Mouse (Mus musculus) heart, adult 8-10 months (tissue): Measurements from ENCODE around the gene Cldn3. TPM values are rescaled to one million over a fixed set of nuclear protein-coding genes. Genes with fewer than 3 reads are reported as not detected.

Source experiments
- DNase-seq: peaks from one replicate; pipeline ENCODE4 v3.0.0; 2022; ENCODE audit warnings: low spot score
- total RNA-seq, 4 experiments: library from RNA; stranded (reverse); gene quantifications; 2 replicates each; pipeline ENCODE4 v1.2.4; 2022

Cldn3 gene
- total RNA-seq, 4 experiments from 2014 or later = 0.28 TPM; not detected in 3

DNA sequence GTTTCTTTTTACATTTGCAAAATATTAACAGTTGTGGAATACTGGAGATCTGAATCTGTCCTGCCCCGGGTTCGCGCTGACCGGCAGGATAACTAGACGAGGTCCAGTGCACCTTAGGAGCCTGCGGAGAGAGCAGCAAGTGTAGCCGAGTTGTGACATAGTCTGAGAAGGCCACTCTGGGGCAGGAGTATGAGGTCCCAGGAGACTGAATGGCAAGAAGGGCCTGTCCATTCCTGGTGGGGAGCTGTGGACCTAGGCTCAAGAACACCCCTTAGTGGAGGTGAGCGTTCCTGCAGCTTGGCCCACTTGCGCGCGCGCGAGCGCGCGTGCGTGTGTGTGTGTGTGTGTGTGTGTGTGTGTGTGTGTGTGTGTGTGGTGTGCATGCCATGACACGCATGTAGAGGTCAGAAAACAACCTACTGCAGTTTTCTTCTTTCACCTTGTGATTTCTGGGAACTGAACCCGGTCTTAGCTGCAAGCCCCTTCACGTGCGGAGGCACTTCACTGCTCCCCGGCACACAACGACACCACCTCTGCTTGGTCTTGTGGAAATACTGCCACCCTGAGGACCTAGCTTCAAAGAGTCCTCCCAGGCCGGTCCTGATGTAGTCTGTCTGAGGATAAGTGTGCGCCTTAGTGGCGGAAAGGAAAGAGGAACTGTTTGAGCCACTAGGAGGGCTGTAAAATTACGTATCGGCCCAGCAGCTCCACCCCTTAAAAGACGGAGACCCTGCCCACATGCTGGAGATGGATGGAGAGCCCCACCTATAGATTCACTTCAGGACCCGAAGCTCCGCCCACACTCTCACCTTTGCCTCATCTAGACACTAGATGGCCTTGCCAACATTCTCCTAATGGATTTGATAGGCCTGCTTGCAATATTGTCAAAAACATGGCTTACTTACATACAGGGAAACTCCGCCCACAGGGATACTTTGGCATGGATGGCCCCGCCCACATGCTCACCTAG lies 19.9 kb upstream of the Cldn3 start:
- no peak for DNase-seq

DNA sequence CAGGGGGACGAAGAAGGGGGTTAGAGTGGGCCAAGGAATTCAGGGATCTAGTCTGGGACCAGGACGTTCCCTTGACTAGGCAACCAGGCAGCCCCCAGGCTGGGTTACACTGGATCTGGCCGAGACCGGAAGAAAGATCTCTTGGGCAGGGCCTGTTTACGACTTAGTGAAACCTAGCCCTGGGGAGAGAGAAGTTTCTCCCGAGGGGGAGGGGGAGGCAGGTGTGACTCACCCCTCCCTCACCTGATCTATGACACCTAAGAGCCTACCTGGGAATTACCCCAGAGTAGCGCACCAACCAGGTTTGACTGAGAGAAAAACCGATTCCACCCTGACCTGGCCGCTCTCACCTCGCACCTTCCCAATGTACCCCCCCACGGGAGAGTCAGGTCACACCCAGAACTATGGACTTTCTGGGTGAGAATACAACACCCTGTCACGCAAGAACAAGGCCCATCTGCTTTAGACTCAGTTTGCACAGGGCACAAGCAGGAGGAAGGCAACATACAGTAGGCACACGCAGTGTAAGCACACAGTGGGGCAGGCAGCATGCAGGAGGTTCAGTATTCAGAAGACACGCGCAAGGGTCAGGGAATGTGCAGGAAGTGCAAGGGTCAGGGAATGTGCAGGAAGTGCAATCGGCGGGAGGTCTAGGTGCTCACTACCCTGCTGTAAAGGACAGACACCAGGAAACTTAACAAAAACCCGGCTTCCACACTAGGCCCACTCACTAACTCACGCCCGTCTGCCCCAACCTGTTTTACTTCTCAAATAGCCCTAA lies 18.7 kb upstream of the Cldn3 start:
- no peak for DNase-seq

GRCm38 (mm10) chr5:134970671-134971070 lies 15.3 kb upstream of the Cldn3 start:
- no peak for DNase-seq

DNA sequence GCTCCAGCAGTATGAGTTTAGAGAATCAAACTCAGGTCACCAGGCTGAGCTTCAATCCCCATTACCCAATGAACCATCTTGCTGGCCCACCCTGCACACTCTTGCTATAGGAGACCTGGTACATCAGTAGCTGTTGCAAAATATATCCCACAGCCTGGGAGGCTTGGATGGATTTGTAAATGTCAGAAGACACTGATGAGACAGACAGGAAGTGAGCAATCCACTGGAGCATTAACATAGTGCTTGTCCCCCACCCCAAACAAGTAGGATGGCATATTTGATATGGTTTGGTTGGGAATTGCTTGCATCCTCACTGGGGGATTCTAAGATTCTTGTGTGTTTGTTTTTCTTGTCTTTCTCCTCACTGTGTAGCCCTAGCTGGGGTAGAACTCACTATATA lies 12.9 kb upstream of the Cldn3 start:
- no peak for DNase-seq

- DNase-seq = no peak
Measured at GRCm38 (mm10) chr5:134973526-134973925, 12.5 kb upstream of the Cldn3 start.

DNA sequence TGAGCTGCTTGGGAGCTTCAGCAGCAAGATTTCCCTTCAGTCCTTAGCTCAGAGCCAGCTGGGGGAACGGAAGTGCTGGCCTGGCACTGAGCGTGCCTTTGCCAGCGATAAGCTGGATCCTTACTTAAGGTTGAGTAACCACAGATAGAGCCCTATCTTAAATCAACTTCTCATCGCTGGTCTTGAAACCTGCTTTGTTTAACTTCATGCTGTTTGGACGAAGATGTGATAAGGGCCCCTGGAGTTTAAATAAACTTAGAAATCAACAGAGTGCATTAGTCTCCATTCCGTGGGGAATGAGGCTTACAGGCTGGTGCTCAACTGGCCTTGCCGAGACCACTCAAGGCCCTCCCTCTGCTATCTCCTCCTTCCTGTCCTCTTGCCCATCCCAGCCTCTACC lies 11.7 kb upstream of the Cldn3 start:
- no peak for DNase-seq

- no peak for DNase-seq
Measured at GRCm38 (mm10) chr5:134974921-134975320, 11.1 kb upstream of the Cldn3 start.

DNA sequence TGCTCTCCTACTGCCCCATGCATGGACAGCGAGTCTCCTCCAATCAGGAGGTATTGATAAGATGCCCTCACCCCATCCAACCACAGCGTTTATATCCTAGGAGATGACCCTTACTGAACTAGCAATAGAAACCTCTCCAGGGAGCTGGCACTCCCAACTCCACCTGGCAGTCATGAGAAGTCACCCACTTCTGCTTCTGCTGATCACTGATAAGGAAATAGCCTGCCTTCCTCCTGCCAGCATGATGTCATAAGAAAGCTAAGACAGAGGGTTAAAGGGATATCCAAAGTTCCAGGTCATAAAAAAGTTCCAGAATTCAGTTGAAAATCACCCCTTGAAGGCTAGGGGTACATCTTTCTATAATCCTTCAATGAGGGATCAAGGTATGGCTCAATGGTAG lies 9.8 kb upstream of the Cldn3 start:
- DNase-seq = no peak

- no peak for DNase-seq
Measured at GRCm38 (mm10) chr5:134976577-134977250, 9.3 kb upstream of the Cldn3 start.

DNA sequence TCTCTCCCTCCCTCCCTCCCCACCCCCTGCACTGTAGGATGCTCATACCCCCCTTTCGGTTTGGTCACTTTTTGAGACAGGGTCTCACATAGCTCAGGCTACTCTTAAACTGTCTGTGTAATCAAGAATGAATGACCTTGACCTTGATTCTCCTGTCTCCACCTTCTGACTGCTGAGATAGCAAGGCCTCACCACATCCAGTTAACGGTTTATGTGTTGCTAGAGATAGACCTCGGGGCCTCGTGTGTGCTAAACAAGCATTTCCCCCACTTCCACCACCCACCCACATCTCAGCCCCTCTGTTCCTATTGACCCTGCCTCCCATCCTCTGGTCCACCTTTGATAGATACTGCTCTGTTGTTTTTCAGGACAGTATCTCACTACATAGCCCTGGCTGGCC lies 8.2 kb upstream of the Cldn3 start:
- no peak for DNase-seq

DNA sequence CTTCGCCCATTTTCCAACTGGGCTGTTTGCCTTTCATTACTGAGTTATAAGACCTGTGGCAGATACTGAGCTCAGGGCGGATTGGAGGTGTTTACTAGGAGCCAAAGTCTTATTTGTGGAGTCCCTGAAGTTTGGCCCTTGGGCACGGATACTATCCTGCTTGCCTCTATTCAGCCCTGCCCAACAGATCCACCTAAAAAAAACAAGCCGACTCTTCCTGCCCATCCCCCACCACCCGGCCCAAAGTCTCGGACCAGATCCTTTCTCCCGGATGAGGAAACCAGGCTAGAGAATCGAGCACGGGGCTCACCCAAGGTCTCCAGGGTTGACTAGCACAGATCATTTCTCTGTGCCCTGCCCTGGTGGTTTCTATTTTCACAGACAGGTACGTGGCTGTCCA lies 4.9 kb upstream of the Cldn3 start:
- DNase-seq = no peak

GRCm38 (mm10) chr5:134983111-134983510 lies 2.9 kb upstream of the Cldn3 start:
- no peak for DNase-seq

- DNase-seq = no peak
Measured at GRCm38 (mm10) chr5:134983771-134984170, 2.2 kb upstream of the Cldn3 start.

GRCm38 (mm10) chr5:134986298-134987268 lies 569 bp downstream of the Cldn3 start:
- DNase-seq = no peak

GRCm38 (mm10) chr5:134989166-134989565 lies 3.2 kb downstream of the Cldn3 start:
- no peak for DNase-seq

DNA sequence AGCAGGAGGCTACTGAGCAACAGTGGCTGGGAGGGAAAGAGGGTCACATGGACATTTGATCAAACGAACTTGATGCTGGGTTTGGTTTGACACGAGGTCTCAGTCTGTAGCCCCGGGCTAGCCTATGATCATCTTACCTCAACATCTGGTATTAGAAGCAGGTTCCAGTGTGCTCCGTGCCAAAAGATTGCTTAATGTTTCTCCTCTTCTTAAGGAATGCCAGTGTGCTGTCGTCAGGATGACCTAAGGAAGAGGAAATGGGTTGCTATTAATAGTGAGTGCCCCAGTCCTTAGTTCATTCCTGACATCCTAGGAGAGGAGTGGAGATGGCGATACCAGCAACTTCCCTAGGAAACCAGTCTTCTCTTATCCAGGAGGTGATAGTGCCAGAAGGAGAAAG lies 3.7 kb downstream of the Cldn3 start:
- no peak for DNase-seq

GRCm38 (mm10) chr5:134992566-134992965 lies 6.6 kb downstream of the Cldn3 start:
- no peak for DNase-seq

GRCm38 (mm10) chr5:134998359-134998758 lies 12.3 kb downstream of the Cldn3 start:
- DNase-seq = no peak

- DNase-seq = no peak
Measured at GRCm38 (mm10) chr5:134999797-135000196, 13.8 kb downstream of the Cldn3 start.

- DNase-seq = no peak
Measured at GRCm38 (mm10) chr5:135000751-135001150, 14.7 kb downstream of the Cldn3 start.

- DNase-seq = no peak
Measured at GRCm38 (mm10) chr5:135001309-135001708, 15.3 kb downstream of the Cldn3 start.
